ENCODE assay signal across 1 mouse cellular context in the genomic region with DNA sequence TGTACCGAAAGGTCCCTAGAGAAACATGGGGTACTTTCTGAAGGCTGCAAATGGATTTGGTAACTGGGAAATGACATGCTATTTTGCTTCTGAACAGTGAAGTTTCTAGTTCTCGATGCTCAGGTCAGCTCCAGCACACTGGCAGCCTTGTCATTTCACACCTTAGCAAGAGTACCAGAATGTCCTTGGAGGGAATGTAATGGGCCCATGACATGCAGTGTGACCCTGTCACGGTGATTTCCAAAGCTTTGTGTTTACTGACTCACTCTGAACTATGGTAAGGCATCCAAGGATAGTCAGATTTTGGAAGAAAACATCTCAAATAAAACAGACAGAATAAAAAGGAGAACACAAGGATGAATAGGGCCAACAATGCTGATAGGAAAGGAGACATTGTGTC.
TF ChIP-seq lines count a peak whose summit lies in the region.

No protein-coding gene starts in this region.

TF ChIP-seq in MEL, 35 proteins besides CTCF, POLR2A, EP300 and RAD21:
- TF ChIP-seq MYB (IDR thresholded peaks at IDR 0.05; ENCODE audit: low read depth, low read length) = no peak
- 0 out of 2 replicates have a peak, but pooled peaks have one; percentile 42 for TF ChIP-seq JUND (IDR thresholded peaks at IDR 0.05; ENCODE audit: low read depth, low read length)
